In the genomic region with DNA sequence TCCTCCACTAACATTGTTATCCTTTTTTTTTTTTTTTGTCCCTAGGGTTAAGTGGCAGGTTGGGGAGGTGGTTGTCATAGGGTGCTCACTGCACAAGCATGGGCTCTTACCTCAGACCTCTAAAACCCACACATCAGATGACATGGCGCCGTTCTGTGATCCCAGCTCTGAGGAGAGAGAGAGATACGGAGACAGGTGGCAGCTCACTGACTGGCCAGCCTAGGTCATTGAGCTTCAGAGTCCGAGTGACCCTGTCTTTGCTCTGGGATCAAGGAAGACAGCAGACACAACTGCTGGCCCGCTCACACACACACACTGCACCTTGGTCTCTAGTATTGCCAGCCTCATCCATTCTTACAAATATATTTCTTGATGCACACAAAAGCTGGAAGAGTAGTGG, we compare ENCODE assay signal across 28 mouse cellular contexts.
"Had no signal": no experiment of that assay in that cellular context is flagged by ENCODE, and none has a peak within 500 bp of the region (broad histone marks: within the 10 kb centered on the region; RNA-seq: fewer than 3 reads in every experiment).

No protein-coding gene starts in this region.

- H3K4me1 ChIP-seq: embryonic facial prominence, embryonic 10.5 days; embryonic facial prominence, embryonic 12.5 days; embryonic facial prominence, embryonic 13.5 days; embryonic facial prominence, embryonic 15.5 days; forebrain, embryonic 10.5 days; forebrain, embryonic 12.5 days; forebrain, embryonic 13.5 days; forebrain, embryonic 15.5 days had no signal

- H3K9me3 ChIP-seq: embryonic facial prominence, embryonic 12.5 days; embryonic facial prominence, embryonic 13.5 days; embryonic facial prominence, embryonic 15.5 days; forebrain, embryonic 10.5 days; forebrain, embryonic 12.5 days; forebrain, embryonic 13.5 days; forebrain, embryonic 15.5 days had no signal

- ATAC-seq: forebrain, embryonic 13.5 days; forebrain, embryonic 14.5 days; forebrain, embryonic 15.5 days; forebrain, embryonic 16.5 days; forebrain, postnatal 0 days had no signal

- H3K9ac ChIP-seq: embryonic facial prominence, embryonic 12.5 days; embryonic facial prominence, embryonic 13.5 days; embryonic facial prominence, embryonic 15.5 days; forebrain, embryonic 12.5 days; forebrain, embryonic 13.5 days; forebrain, embryonic 15.5 days; forebrain, postnatal 0 days had no signal

- H3K4me3 ChIP-seq: embryonic facial prominence, embryonic 10.5 days; embryonic facial prominence, embryonic 12.5 days; embryonic facial prominence, embryonic 13.5 days; embryonic facial prominence, embryonic 15.5 days; erythroblast, embryonic 14.5 days; forebrain, embryonic 10.5 days; forebrain, embryonic 12.5 days; forebrain, embryonic 13.5 days; forebrain, embryonic 15.5 days; gastrocnemius, adult 2 months; heart, adult 2 months had no signal

- H3K27ac ChIP-seq: embryonic facial prominence, embryonic 10.5 days; embryonic facial prominence, embryonic 12.5 days; embryonic facial prominence, embryonic 13.5 days; embryonic facial prominence, embryonic 15.5 days; forebrain, embryonic 10.5 days; forebrain, embryonic 12.5 days; forebrain, embryonic 13.5 days; forebrain, embryonic 15.5 days; gastrocnemius, adult 2 months; heart, adult 2 months had no signal

- DNase-seq: cerebellum, adult 2 months; cerebellum, adult 8-10 months; cerebellum, adult 9-10 months; cerebellum, adult 9-11 months; cerebellum, postnatal 10 days; cerebellum, postnatal 14 days; cerebellum, postnatal 25 days; cerebellum, postnatal 36 days; embryo, embryonic 11 days; forebrain, postnatal 0 days; gastrocnemius, adult 2 months; gastrocnemius, postnatal 10 days; gastrocnemius, postnatal 14 days; gastrocnemius, postnatal 25 days; gastrocnemius, postnatal 36 days; heart, adult 18-20 months; heart, adult 2 months had no signal

- H3K27me3 ChIP-seq: embryonic facial prominence, embryonic 12.5 days; embryonic facial prominence, embryonic 13.5 days; embryonic facial prominence, embryonic 15.5 days; forebrain, embryonic 12.5 days; forebrain, embryonic 13.5 days; forebrain, embryonic 15.5 days had no signal

- H3K4me2 ChIP-seq: embryonic facial prominence, embryonic 12.5 days; embryonic facial prominence, embryonic 13.5 days; embryonic facial prominence, embryonic 15.5 days; forebrain, embryonic 12.5 days; forebrain, embryonic 13.5 days; forebrain, embryonic 15.5 days had no signal
